In genomic region chr2:83993639-83994255, GRCm38 (mm10) we compare ENCODE assay signal across 15 mouse cellular contexts. TPM values are rescaled to one million over a fixed set of nuclear protein-coding genes. Genes with fewer than 3 reads are reported as not detected.
DNase-seq lines count a peak whose midpoint lies in the region; ATAC-seq lines count a peak whose summit lies in the region.
"Not testable (repeated sequence)": the region's sequence is repeated elsewhere in the genome, so short reads cannot be mapped to it uniquely, and the experiment has no call there.
"Had no signal": no experiment of that assay in that cellular context is flagged by ENCODE, and none has a peak within 500 bp of the region (broad histone marks: within the 10 kb centered on the region; RNA-seq: fewer than 3 reads in every experiment).

No protein-coding gene starts in this region.

- DNase-seq in heart, adult 9 months (ENCODE audit: low spot score in 2 of 2) = peak; percentile 25 to 53
- DNase-seq in lung, postnatal 10 days = peak; percentile 36
- peak; percentile 10 for DNase-seq in spleen, adult 12 weeks (ENCODE audit: low spot score)
- peak; percentile 42 to 43 for DNase-seq in thymus, postnatal 36 days

- 16% methylated on average over 8 of the region's 9 CpGs for WGBS in liver, embryonic 12.5 days (ENCODE audit: insufficient replicate concordance)

- ATAC-seq in CD4-positive, CD25-positive, alpha-beta regulatory T cell, adult 4 months = peak; percentile 99
- ATAC-seq in common myeloid progenitor, adult 5-6 weeks (replicated peaks; ENCODE audit: low read depth, poor library complexity, severe bottlenecking) = peak; percentile 100
- ATAC-seq in inflammation-experienced regulatory T-cells, adult 6 months = peak; percentile 99
- ATAC-seq in liver, embryonic 12.5 days = peak; percentile 62; the same call in 1 of the 2 replicates

- H3K9ac ChIP-seq in liver, embryonic 12.5 days = not testable (repeated sequence)

- H3K27me3 ChIP-seq in liver, embryonic 12.5 days (replicated peaks) = not testable (repeated sequence)

- not testable (repeated sequence) for H3K9me3 ChIP-seq in liver, embryonic 12.5 days (replicated peaks)

- not testable (repeated sequence) for H3K4me1 ChIP-seq in liver, embryonic 12.5 days

- H3K4me2 ChIP-seq in liver, embryonic 12.5 days = peak overlapping the region; percentile 30

- H3K4me3 ChIP-seq in liver, embryonic 12.5 days = not testable (repeated sequence)

- H3K27ac ChIP-seq in liver, embryonic 12.5 days = not testable (repeated sequence)

- H3K36me3 ChIP-seq in liver, embryonic 12.5 days = not testable (repeated sequence)

RNA-seq across cellular contexts. Expression of gene Gm13691, which starts 3.4 kb away (rescaled TPM):
- polyA plus RNA-seq in CD4-positive, CD25-positive, alpha-beta regulatory T cell, adult 4 months (2017; shearing (Covaris generic)) = not detected
- 0.05 and 0.10 TPM in 2 replicates for total RNA-seq in common myeloid progenitor, adult 5-6 weeks (2017)
- polyA plus RNA-seq in inflammation-experienced regulatory T-cells, adult 6 months (2017; shearing (Covaris generic)) = not detected
- polyA plus RNA-seq in liver, embryonic 12.5 days (2016; fragmentation: Nextera tagmentation; extraction: Ambion mirVana) = not detected in 2 replicates
- total RNA-seq: liver, adult 2 months had no signal
- polyA plus RNA-seq: cortical plate, adult 2 months; hindbrain, embryonic 10.5 days; liver, adult 2 months; midbrain, embryonic 13.5 days; neural tube, embryonic 12.5 days; small intestine, adult 2 months had no signal

RNA-seq across cellular contexts. Expression of gene Gm13697, which starts 9.2 kb away (rescaled TPM):
- not detected for polyA plus RNA-seq in CD4-positive, CD25-positive, alpha-beta regulatory T cell, adult 4 months (2017; shearing (Covaris generic))
- total RNA-seq in common myeloid progenitor, adult 5-6 weeks (2017) = 0.09 and 0.10 TPM in 2 replicates
- not detected for polyA plus RNA-seq in inflammation-experienced regulatory T-cells, adult 6 months (2017; shearing (Covaris generic))
- polyA plus RNA-seq in liver, embryonic 12.5 days (2016; fragmentation: Nextera tagmentation; extraction: Ambion mirVana) = not detected in 2 replicates
- total RNA-seq: liver, adult 2 months had no signal
- polyA plus RNA-seq: cortical plate, adult 2 months; hindbrain, embryonic 10.5 days; liver, adult 2 months; midbrain, embryonic 13.5 days; neural tube, embryonic 12.5 days; small intestine, adult 2 months had no signal

RNA-seq across cellular contexts. Expression of gene Gm13694, which starts 15.0 kb away (rescaled TPM):
- polyA plus RNA-seq in CD4-positive, CD25-positive, alpha-beta regulatory T cell, adult 4 months (2017; shearing (Covaris generic)) = not detected
- total RNA-seq in common myeloid progenitor, adult 5-6 weeks (2017) = 0.09 and 0.10 TPM in 2 replicates
- not detected for polyA plus RNA-seq in inflammation-experienced regulatory T-cells, adult 6 months (2017; shearing (Covaris generic))
- polyA plus RNA-seq in liver, embryonic 12.5 days (2016; fragmentation: Nextera tagmentation; extraction: Ambion mirVana) = not detected in 2 replicates
- total RNA-seq: liver, adult 2 months had no signal
- polyA plus RNA-seq: cortical plate, adult 2 months; hindbrain, embryonic 10.5 days; liver, adult 2 months; midbrain, embryonic 13.5 days; neural tube, embryonic 12.5 days; small intestine, adult 2 months had no signal

RNA-seq across cellular contexts. Expression of gene Gm13696, which starts 20.8 kb away (rescaled TPM):
- polyA plus RNA-seq in CD4-positive, CD25-positive, alpha-beta regulatory T cell, adult 4 months (2017; shearing (Covaris generic)) = not detected
- 0.09 and 0.10 TPM in 2 replicates for total RNA-seq in common myeloid progenitor, adult 5-6 weeks (2017)
- not detected for polyA plus RNA-seq in inflammation-experienced regulatory T-cells, adult 6 months (2017; shearing (Covaris generic))
- not detected in 2 replicates for polyA plus RNA-seq in liver, embryonic 12.5 days (2016; fragmentation: Nextera tagmentation; extraction: Ambion mirVana)
- total RNA-seq: liver, adult 2 months had no signal
- polyA plus RNA-seq: cortical plate, adult 2 months; hindbrain, embryonic 10.5 days; liver, adult 2 months; midbrain, embryonic 13.5 days; neural tube, embryonic 12.5 days; small intestine, adult 2 months had no signal

RNA-seq across cellular contexts. Expression of gene Gm13695, which starts 26.6 kb away (rescaled TPM):
- not detected for polyA plus RNA-seq in CD4-positive, CD25-positive, alpha-beta regulatory T cell, adult 4 months (2017; shearing (Covaris generic))
- total RNA-seq in common myeloid progenitor, adult 5-6 weeks (2017) = 0.10 TPM in 1 of 2 replicates, not detected in the other
- polyA plus RNA-seq in inflammation-experienced regulatory T-cells, adult 6 months (2017; shearing (Covaris generic)) = not detected
- not detected in 2 replicates for polyA plus RNA-seq in liver, embryonic 12.5 days (2016; fragmentation: Nextera tagmentation; extraction: Ambion mirVana)
- total RNA-seq: adrenal gland, postnatal 4 days; liver, adult 2 months had no signal
- polyA plus RNA-seq: cortical plate, adult 2 months; hindbrain, embryonic 10.5 days; liver, adult 2 months; midbrain, embryonic 13.5 days; neural tube, embryonic 12.5 days; small intestine, adult 2 months had no signal
